Mouse (Mus musculus) ES-E14 (cell line): ENCODE results near the gene Srm. TPM values are rescaled to one million over a fixed set of nuclear protein-coding genes. Genes with fewer than 3 reads are reported as not detected.

Source experiments
- DNase-seq: peaks from one replicate; pipeline ENCODE4 v3.0.0-alpha.2; 2013; ENCODE audit warnings: low read depth, low spot score
- H3K27ac ChIP-seq: 2 replicates; pipeline ENCODE4 v1.5.1; 2012; ENCODE audit warnings: low read depth, mild to moderate bottlenecking, low read length, moderate library complexity, mixed read lengths; ENCODE audit not compliant: poor library complexity, insufficient read depth, severe bottlenecking
- H3K36me3 ChIP-seq: 2 replicates; pipeline ENCODE4 v1.6.1; 2012; ENCODE audit warnings: mild to moderate bottlenecking, low read length, moderate library complexity, mixed read lengths; ENCODE audit not compliant: control insufficient read depth, poor library complexity, insufficient read depth, severe bottlenecking
- H3K4me1 ChIP-seq, 2 experiments: fragments of 150-350 bp in 1 of 2; sonication (generic) in 1 of 2; 2 replicates each; pipeline ENCODE4 v1.6.1; 2012; ENCODE audit warnings: low read length in 2 of 2, mild to moderate bottlenecking in 1 of 2, mixed read lengths in 1 of 2; ENCODE audit not compliant: control insufficient read depth in 2 of 2, insufficient read depth in 2 of 2, poor library complexity in 1 of 2
- H3K4me3 ChIP-seq, 2 experiments: fragments of 150-350 bp in 1 of 2; sonication (generic) in 1 of 2; 2 replicates each; pipeline ENCODE4 v1.5.1; 2012; ENCODE audit warnings: low read length in 2 of 2, low read depth in 1 of 2, mild to moderate bottlenecking in 1 of 2, mixed read lengths in 1 of 2; ENCODE audit not compliant: insufficient read depth in 1 of 2, poor library complexity in 1 of 2, severe bottlenecking in 1 of 2
- H3K9ac ChIP-seq: 2 replicates; pipeline ENCODE4 v1.6.1; 2012; ENCODE audit warnings: low read depth, mild to moderate bottlenecking, low read length, mixed read lengths; ENCODE audit not compliant: poor library complexity, insufficient read depth, severe bottlenecking
- H3K9me3 ChIP-seq: fragments of 150-350 bp; sonication (generic); 2 replicates; pipeline ENCODE4 v1.6.1; 2012; ENCODE audit warnings: low read depth, mild to moderate bottlenecking, low read length; ENCODE audit not compliant: control insufficient read depth, insufficient read depth
- CHD2 ChIP-seq: IDR thresholded peaks from 2 replicates; pipeline ENCODE4 v1.6.1; 2014; ENCODE audit warnings: mild to moderate bottlenecking, low read depth, low read length, inconsistent platforms
- HCFC1 ChIP-seq: IDR thresholded peaks from 2 replicates; pipeline ENCODE4 v1.6.1; 2012; ENCODE audit warnings: low read length, inconsistent platforms, borderline replicate concordance; ENCODE audit not compliant: insufficient read depth
- MAFK ChIP-seq: IDR thresholded peaks from 2 replicates; pipeline ENCODE4 v1.6.1; 2014; ENCODE audit warnings: mild to moderate bottlenecking, low read depth, low read length, inconsistent platforms; ENCODE audit not compliant: insufficient read depth
- ZC3H11A ChIP-seq: IDR thresholded peaks from 2 replicates; pipeline ENCODE4 v1.6.1; 2012; ENCODE audit warnings: low read depth, mild to moderate bottlenecking, inconsistent platforms, low read length, borderline replicate concordance
- ZNF384 ChIP-seq: IDR thresholded peaks from 2 replicates; pipeline ENCODE4 v1.6.1; 2012; ENCODE audit warnings: low read depth, low read length, inconsistent platforms
- in situ Hi-C, 2 experiments: fragments of 600-800 bp; cut with MboI; formaldehyde crosslinking; loops; one replicate each; pipeline ENCODE4 v1.15.1; 2025; ENCODE audit warnings: low sequenced_read_pairs in 2 of 2, inconsistent platforms in 1 of 2; ENCODE audit not compliant: unreplicated experiment in 2 of 2
- total RNA-seq: library from RNA; depleted of rRNA; stranded (reverse); fragments of 300-350 nt; gene quantifications from 2 replicates; pipeline ENCODE4 v1.2.3, GENCODE M21; 2012

Gene Srm
- total RNA-seq, 1 experiment: 165 TPM

GRCm38 (mm10) chr4:148625010-148625409 lies 33.7 kb downstream of the Srm start:
- in situ Hi-C loops: no loop called here
- Histone ChIP-seq H3K27ac (no peak overlapping the region), H3K9me3 (no peaks in the 10 kb centered on the region), H3K4me1 (peaks cover 7 to 8% of the 10 kb centered on the region in 2 experiments; a peak in 2 of 4 replicates), H3K4me3 (peak overlapping the region; percentile 83 to 100), H3K36me3 (peaks cover 46% of the 10 kb centered on the region), H3K9ac (peak overlapping the region; percentile 64)
- no peak for DNase-seq
- no peak for TF ChIP-seq HCFC1
- no peak for TF ChIP-seq MAFK
- TF ChIP-seq CHD2: no peak; the same call in 1 of the 2 replicates
- no peak for TF ChIP-seq ZC3H11A

GRCm38 (mm10) chr4:148625756-148626622 lies 34.7 kb downstream of the Srm start:
- Histone ChIP-seq H3K9me3 (no peaks in the 10 kb centered on the region), H3K4me3 (peak overlapping the region; percentile 83 to 100), H3K27ac (peak overlapping the region; percentile 98), H3K36me3 (peaks cover 40% of the 10 kb centered on the region), H3K4me1 (peaks cover 3 to 8% of the 10 kb centered on the region in 2 experiments; a peak in 2 of 4 replicates), H3K9ac (peak overlapping the region; percentile 100)
- in situ Hi-C loops: no loop called here
- DNase-seq: no peak
- TF ChIP-seq HCFC1 (no peak), MAFK (no peak), ZC3H11A (no peak), ZNF384 (no peak), CHD2 (no peak)

DNA sequence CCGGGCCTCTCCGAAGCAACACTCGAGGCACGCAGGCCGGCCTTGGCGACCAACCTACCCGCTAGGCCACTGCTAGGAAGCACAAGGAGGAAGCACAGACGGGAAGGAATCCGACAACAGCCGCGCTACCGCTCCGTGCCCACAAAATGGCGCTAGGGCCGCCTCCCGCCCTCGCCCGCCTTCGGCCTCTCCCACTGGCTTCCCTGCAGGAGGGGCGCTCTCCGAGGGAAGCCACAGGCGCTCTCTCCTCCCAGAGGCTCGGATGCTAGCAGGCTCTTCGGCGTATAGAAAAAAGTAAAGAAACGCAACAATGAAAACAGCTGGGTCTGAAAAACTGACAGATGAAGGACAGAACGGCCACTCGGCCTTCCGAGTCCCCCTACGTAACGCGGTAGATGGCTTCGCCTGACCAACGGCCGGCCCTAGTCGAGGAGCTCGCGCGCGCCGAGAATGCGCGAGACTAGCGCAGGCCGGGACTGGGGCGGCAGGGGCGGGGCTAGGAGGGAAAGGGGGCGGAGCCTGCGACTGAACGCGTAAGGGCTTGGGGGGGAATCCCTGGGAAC lies 35.4 kb downstream of the Srm start, which contains the start of gene Tardbp:
Tardbp (minus strand) TSS at position 397 of the 563 bp plus-strand sequence.
- TF ChIP-seq CHD2: peak; percentile 93
- TF ChIP-seq HCFC1: no peak
- Histone ChIP-seq H3K4me1 (peaks cover 2 to 8% of the 10 kb centered on the region in 2 experiments; a peak in 1 of 4 replicates), H3K9me3 (no peaks in the 10 kb centered on the region), H3K4me3 (peak within 1 kb of the TSS; percentile 83 to 100), H3K9ac (peak within 1 kb of the TSS; percentile 100), H3K27ac (peak within 1 kb of the TSS; percentile 98), H3K36me3 (peaks cover 33% of the 10 kb centered on the region)
- DNase-seq: peak; percentile 91
- in situ Hi-C loops: no loop called here

GRCm38 (mm10) chr4:148627246-148627645 lies 35.9 kb downstream of the Srm start:
- peak overlapping the region; percentile 9 to 32; a peak in 3 of 4 replicates for H3K4me3 ChIP-seq
- in situ Hi-C loops: no loop called here
- H3K9ac ChIP-seq: peak overlapping the region; percentile 21; the same call in 1 of the 2 replicates
- no peak overlapping the region; the same call in 1 of the 2 replicates for H3K27ac ChIP-seq
- DNase-seq: no peak
- peaks cover 2 to 8% of the 10 kb centered on the region in 2 experiments; a peak in 1 of 4 replicates for H3K4me1 ChIP-seq
- H3K36me3 ChIP-seq: peaks cover 28% of the 10 kb centered on the region
- H3K9me3 ChIP-seq: no peaks in the 10 kb centered on the region
- no peak for TF ChIP-seq ZNF384
- no peak for TF ChIP-seq MAFK
- TF ChIP-seq HCFC1: no peak
- no peak for TF ChIP-seq ZC3H11A
- no peak for TF ChIP-seq CHD2
